Mouse (Mus musculus): ENCODE data around the gene Vangl2.

- no peak for TF ChIP-seq ZC3H11A (IDR thresholded peaks at IDR 0.05; ENCODE audit: borderline replicate concordance, low read depth, low read length)
- TF ChIP-seq HCFC1 (IDR thresholded peaks at IDR 0.05; ENCODE audit: borderline replicate concordance, insufficient read depth, low read length) = no peak
- TF ChIP-seq CHD2 (IDR thresholded peaks at IDR 0.05; ENCODE audit: low read depth, low read length) = no peak
- TF ChIP-seq MAFK (IDR thresholded peaks at IDR 0.05; ENCODE audit: insufficient read depth, low read depth, low read length) = no peak
Measured at GRCm38 (mm10) chr1:172064613-172065141, 36.4 kb upstream of the Vangl2 start.
